Mouse (Mus musculus): ENCODE data around the gene Akt2.

Gene Akt2

DNA sequence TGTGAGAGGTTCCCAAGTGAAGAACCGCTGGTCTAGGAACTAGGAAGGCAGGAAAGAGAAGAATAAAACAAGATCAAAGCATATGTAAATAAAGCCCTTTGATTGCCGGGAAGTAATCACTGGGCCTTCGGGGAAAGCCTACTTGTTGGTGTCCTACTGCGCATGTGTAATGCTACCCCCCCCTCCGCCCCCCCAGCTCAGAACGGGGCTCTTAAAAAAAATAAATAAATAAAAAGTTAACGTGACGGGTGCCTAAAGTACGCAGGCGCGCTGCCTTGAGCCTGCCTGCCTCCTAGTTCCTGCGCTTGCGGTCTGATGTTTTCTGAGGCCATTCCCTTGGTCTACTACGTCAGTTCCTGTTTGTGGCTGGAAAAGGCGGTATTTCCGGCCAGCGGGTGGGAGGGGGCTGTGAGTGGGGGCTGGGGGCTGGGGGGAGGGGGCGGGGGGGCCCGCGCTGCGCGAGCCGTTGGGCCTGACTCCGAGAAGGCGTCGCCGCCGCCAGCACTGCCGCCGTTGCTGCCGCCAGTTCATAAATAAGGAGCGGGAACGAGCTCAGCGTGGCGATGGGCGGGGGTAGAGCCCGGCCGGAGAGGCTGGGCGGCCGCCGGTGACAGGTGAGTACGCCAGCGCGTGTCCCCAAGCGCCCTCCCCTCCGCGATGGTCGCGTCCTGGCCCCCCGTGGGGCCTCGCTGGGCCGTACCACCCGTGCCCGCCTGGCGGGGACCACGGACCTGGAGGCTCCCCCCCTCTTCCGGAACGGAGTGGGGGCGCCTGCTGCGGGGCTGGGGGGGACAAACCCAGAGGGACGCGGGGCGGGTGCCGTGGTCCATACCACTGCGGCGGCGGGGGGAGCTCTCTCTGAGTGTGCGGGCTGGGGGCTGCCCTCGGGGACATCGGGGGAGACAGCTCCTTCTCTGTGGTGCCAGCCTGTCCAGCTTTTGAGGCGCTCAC is at the start of gene Akt2:
Gene Akt2 (plus strand): TSS at position 287 of the 951 bp plus-strand sequence.
- DNase-seq = peak; percentile 99

DNA sequence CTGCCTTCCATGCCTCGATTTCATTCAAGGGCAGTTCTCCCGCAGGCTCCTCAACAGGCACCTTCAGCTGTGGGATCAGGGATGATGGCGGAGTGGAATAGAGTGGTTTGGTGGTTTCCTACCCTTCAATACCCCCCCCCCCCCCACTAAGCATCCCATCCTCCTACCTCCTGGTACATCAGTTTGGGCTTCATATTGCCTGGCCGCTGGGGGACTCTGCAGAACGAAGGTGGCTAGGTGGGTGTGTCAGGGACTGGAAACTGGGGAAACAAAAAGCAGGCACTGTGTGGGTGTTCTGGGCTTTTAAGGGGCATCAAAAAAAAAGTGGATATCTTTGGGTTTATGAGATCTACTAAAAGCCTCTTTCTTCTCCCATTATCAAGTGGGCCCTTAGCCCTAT is 49.4 kb upstream of the Akt2 start:
- no peak for DNase-seq

DNA sequence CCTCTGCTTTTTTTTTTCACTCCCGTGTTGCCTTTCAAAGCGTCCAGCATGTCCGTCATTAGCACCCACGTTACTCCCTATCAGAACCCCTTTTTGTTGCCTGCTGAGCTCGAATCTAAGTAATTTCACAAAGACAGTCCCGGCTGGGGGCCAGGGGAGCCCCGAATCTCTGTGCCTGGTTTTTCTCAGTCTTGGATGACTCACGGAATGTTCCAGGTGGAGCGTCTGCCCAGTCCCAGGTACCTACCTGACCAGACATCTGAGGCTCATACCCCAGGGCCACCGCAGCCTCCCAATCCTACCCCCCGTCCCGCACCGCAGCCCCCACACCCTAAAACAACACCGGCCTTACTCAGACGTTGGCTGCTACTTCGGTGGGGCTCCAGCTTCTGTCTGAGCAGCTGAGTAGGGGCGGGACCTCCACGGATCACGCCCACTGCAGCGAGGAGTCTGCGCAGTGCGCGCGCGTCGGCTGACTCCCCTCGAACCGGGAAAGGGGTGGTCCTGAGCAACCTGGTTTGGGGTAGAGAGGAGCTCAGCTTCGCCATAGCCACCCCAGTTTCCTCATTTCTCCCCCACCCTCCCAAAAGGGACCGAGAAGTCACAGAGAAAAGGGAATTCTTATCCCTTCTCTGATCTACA is 48.8 kb upstream of the Akt2 start:
- DNase-seq = peak; percentile 86

DNA sequence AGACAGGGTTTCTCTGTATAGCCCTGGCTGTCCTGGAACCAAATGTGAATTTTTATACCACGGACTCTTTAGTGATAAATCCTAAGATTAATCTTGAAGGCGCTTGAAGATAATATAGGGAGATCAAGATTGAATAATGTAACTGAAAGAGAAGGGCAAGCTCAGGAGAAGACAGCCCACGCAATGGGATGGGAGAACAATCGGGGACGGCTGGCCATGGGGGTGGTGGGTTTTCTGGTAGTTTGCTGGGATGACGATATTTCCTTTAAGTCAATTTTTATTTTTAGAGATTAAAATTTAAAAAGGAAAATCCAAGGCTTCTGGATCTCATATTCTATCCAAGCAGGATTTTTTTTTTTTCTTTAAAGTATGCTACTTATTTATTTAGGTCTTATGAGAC is 48.3 kb upstream of the Akt2 start:
- no peak for DNase-seq

DNA sequence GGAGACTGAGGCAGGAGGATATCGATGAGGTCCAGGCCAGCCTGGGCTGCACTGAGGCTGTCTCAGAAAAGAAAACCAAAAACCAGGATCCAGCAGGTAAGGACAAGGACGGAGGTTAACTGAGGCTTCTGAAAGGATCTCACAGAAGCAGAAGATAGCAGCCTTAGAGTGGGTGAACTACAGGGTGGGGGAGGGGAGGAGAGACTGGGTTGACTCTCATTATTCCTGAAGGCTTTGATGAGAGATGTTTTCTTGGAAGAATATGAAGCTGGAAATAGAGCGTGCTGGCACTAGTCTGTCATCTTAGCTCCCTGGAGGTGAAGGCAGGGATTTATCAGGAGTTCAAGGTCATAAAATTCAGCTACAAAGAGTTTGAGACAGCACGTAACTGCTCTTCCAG is 47.5 kb upstream of the Akt2 start:
- DNase-seq = no peak

DNA sequence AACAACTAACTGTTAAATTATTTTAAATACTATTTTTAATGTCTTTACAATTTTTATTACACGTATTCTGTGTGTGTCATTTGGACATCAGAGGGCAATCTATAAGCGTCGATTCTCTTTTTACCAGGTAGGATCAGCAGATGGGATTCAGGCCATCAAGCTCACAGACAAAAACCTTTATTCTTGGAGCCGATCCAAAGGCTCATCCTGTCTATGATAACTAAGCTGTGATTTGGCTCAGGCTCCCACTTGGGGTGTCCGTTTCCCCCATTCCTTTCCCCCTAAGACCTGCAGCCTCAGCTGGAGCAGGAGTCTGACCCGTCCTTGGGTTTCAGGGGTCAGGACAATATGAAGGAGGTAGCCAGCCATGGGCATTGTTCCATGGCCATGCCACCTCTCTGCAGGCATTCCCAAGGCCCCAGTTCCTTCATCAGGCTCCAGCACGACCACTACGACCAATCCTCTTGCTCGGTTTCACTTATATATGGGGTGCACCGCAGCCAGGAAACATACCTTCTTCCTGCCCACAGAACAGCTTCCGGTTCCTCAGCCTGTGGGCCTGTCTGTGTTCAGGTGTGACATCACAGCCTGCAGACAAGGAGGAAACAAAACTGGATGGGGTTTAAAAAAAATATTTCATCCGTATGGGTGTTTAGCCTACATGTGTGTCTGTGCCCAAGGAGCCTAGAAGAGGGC is 46.5 kb upstream of the Akt2 start:
- DNase-seq = no peak

DNA sequence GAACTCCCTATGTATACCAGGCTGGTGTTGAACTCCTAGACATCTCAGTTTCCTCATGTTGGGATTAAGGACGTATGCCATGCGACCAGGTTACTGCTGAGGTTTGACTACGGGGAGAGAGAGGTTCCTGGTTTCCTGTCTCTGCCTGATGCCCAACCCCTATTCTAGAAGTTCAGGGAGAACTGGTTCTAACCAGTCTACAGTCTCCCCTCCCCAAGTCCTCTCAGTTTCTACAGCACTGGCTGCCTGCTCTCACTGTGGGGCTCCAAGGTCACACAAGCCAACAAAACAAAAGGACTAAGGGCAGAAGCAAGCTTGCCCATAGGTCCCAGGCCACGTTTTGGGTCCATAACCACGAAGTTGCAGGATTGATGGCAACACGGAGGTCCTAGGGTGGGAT is 41.8 kb upstream of the Akt2 start:
- DNase-seq = no peak

DNA sequence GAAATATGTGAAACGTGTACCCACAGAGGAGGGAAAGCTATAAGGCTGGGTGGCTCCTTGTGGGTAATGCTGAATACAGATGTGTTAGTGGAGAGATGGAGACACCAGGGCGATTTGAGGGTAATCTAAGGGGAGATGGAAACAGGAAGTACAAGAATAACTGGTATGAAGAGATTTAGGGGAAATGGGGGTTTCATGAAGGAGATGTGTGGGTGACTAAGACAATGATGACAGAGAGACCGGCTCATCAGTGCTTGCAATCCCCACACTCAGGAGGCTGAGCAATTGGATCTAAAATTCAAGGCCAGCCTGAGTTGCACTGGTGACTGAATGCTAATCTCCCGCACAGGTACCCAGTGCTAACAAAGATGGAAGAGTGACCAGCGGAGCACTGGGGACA is 39.3 kb upstream of the Akt2 start:
- DNase-seq = no peak

DNA sequence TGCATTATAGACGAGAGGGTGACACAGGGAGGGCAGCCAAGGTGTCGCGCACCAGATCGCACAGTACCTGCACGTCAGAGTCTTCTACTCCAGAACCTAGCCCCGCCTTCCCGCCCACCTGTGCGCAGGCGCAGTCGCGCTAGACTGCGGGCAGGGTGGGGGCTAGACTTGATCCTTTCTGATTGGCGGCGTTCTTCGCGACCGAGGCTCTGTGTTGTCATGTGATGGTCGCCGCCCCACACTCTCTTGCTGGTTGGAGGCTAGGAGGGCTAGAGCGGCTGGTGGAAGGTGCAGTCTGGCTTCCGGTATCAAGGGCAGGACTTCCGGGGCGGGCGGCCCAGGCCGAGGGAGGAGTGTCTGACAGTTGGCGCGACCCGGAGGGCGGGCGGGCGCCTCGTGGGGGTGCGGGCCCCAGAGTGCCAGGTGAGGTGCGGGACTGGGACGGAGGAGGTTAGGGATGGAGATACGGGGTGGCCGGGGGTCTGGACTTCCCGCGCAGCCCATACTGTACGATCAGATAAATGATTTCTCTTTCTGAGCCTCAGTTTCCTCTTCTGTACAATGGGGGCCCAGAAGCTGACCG is 38.3 kb upstream of the Akt2 start, which contains the start of the genes Pld3 and 2310022A10Rik:
Gene Pld3 (minus strand): TSS at position 288 of the 583 bp plus-strand sequence.
Gene 2310022A10Rik (plus strand): TSS at position 303 of the 583 bp plus-strand sequence.
- peak; percentile 98 for DNase-seq

DNA sequence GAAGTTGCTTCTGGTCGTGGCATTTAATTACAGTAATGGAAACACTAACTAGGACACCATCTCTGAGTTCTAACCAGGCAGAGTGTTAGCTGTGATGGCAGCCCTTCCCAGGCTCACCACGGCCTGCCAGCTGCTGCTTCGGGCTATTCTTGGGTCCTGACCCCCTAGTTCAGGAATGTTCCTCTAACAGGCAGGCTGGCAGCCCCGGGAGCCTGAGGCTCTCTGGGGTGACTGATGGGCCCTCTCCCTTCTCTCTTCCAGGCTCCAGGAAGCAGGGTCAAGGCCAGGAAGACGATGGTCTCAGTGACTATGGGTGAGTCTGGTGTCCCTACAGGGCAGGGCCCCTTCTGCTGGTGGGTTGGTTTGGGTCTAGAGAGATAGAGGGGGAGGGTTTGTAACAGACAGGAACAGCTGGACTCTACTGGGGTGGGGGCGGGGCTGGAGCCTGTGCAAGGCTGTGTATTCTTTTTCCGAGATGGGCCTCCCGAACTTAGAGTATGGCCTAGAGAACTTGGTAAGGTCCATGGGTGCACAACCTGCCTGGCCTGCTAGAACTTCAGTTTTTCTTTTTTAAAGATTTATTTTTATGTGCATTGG is 31.0 kb upstream of the Akt2 start:
- DNase-seq = no peak

DNA sequence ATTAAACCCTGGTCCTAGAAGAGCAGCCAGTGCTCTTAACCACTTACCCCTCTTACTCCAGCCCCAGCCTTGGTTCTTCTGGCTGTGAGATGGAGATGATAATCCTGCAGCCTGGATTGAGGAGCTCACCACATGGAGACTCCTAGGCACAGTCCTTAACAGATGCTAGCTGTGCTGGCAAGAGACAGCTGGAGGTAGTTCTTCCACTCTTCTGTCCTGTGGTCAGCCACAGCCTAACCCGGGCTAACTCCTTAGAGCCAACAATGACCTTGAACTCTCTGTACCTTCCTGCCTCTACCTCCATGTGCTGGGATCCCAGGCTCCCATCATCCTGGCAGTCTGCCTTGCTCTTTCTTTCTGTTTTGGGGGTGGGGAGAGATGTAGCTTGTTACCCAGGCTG is 30.4 kb upstream of the Akt2 start:
- DNase-seq = no peak

DNA sequence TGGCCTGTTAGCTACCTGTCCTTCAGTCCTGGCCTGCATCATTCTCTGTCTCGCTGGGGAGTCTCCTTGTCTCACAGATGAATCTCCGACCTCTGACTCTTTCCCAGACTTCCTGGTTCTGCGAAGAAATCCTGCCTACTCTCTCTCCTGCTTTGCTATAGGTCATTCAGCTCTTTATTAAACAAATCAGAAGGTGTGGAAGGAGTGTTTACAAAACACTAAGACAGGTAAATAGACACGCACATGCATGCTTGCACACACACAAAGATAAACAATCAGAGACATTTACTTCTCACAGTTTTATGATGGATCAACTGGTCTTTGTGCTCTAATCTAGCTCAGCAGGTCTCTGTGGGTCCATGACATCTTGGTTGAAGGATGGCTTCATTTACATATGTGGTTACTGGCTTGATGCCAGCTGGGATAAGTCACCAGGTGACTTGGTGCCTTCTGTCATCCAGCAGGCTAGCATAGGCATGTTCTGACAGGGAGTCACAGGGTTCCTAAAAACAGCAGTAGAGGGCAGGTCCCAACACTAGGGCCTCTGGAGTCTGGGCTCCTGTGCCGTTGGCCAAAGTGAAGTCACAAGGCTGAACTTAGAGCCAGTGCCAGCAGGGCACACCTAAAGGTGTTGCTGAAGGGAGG is 21.6 kb upstream of the Akt2 start:
- no peak for DNase-seq

DNA sequence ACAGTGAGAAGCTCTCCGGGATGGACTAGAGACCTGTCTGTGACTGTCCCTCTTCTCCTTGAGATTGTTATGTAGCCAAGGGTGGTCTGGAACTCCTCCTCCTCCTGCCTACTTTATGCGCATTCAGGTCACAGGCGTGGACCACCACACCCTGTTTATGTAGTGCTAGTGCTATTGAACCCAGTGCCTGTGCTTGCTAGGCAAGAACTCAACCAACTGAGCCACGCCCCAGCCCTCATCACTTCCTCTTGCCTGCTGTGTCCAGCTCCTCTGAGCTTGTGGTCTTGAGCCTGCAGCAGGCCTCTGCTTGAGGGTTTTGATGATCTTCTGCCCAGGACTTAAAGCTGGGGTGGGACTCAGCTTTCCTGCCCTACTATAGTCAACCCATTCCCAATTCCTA is 19.2 kb upstream of the Akt2 start:
- DNase-seq = no peak

DNA sequence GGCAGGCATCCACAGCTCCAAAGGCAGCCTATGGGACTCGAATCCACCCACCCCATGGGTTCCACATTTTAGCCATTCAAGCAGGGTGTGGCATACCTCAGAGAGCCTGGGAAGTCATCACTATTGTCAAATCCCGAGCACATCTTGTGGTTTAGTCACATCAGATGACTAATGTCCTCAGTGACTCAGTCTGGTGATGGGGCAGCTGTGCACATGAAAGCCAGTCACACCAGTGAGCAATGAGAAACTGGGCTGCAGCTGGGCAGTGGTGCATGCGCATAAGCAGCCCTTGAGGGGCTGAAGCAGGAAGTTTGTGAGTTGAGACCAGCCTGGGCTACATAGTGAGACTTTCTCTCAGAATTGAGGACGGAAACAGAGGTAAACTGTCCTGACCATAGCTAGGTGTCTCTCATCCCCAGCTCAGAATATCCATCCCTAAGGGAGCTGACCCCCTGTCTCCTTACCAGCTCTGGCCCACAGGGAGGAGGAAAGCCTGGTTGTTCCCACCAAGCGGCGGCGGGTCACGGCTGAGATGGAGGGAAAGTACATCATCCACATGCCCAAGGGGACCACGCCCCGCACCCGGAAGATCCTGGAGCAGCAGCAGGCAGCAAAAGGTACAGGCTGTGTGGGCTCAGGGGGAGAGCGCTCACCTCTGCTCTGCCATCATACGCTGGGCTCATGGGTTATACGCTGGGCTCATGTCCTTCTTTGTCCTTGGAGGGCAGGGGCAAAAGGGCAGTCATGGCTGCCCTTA is 17.1 kb upstream of the Akt2 start:
- DNase-seq = no peak

DNA sequence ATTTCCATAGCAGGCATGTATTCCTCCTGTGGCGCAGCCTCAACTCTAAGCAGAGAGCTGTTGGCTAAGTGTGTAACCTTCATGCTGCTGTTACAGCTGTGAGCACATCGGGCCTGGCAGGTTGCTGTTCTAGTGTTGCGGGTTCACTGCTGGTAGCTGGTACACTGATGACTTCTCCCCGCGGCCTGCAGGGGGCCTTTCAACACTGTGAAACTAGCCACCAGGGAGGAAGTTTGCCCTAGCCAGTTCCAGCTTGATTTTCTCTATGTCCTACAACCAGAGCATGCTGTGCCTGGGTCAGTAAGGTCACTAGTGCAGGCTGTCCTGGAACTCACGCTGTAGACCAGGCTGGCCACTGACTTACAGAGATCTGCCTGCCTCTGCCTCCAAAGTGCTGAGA is 14.4 kb upstream of the Akt2 start:
- peak; percentile 50 for DNase-seq

DNA sequence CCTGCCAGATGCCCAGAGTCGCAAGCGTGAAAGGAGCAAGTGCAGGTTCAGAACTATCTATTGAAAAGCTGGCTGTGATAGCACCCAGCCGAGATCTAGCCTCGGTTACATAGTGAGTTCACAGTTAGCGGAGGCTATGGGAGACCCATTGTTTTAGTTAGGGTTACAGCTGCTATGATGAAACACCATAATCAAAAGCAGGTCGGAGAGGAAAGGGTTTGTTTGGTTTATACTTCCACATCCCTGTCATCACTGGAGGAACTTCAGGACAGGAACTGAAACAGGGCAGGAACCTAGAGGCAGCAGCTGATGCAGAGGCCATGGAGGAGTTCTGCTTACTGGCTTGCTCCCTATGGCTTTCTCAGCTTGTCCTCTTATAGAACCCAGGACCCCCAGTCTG is 13.8 kb upstream of the Akt2 start:
- DNase-seq = no peak

DNA sequence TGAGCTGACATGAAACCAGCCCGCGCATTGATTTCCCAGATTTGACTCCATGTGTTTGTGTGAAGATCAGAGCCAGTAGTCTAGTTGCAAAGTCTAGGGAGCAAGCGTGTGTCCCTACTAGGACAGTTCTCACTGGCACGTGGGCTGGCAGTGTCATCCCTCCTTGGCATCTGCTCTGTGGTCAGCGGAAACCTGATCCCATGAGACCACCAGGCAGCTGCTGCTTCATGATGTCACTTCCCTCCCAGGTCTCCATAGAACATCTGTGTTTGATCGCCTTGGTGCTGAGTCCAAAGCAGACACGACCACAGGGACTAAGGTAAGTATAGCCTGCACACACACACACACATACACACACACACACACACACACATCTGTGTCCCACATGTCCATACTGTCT is 12.9 kb upstream of the Akt2 start:
- no peak for DNase-seq

DNA sequence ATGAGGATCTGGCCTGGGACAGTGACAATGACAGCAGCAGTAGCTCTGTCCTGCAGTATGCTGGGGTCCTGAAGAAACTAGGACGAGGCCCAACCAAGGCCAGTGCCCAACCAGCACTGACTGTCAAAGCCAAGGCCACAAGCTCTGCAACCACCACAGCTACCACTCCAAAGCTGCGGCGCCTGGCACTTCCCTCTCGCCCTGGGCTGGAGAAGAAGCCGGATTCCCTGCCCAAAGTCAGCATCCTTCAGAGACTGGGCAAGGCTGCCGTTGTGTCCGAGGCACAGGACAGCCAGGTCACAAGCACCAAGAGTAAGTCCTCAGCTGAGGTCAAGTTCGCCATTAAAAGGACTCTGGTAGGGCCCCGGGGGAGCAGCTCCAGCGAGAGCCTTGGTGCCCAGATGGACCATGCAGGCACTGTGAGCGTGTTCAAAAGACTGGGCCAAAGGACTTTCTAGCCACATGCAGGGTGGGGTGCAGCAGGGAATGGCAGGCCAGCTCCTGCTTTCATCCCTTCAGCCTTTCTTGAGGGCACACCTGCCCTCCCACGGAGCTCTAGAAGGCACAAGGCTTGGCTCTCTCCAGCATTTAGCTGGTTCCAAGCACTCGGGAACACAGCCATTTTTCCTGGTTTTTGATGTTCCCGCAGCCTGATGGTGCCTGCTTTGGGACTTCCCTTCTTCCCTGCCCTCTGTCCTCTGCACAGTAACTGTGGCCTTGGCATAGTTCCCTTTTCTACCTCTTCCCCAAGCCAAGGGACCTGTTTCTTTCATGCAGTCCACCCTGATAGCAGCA is 10.8 kb upstream of the Akt2 start:
- no peak for DNase-seq

DNA sequence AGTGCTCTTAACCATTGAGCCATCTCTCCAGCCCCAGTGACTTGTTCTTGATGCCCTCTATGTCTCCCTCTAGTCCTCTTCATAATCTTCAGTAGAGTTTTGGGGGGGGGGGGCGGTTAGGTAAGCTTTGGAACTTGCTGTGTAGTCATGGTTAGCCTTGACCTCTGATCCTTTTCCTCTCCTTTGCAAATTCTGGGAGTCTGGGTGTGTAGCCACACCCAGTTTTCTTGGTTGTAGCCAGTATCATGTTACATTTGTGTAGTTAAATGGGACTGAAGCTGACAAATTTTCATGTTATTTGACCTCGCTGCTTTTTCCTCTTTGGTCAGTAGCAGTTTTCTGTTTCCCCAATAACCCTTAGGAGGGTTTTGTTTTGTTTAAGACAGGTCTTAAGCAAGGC is 4.5 kb upstream of the Akt2 start:
- DNase-seq = no peak

DNA sequence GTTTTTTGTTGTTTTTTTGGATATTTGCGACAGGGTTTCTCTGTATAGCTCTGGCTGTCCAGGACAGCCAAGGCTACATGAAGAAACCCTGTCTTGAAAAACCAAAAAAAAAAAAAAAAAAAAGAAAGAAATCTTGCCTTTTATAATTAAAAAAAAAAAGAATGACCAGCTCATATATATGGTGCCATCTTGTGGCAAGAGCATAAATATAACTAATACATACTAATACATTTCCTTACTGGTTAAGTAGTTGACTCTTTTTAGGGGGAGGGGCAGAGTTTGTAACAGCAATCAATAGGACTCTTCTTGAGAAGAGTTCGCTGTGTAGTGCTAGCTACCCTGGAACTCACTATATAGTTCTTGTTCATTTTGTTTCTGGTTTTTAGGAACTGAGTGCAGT is 3.6 kb upstream of the Akt2 start:
- DNase-seq = no peak

DNA sequence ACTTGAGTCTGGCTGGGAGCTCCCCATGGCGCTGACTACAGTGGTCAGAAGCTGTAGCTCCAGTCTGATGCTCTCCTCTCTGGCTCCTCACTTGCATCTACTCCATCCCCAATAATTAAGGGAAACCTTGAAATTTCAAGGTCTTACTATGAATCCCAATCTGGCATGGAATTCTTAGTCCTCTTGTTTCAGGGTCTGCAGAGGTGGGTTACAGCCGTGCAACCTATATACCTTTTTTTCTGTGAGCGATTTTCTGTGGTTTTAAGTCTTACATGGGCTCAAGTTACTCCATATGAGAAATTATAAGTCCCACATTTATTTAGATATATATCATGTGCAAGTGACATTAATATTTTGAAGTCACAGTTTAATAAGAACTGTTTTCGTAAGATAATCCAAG is 1.3 kb upstream of the Akt2 start:
- DNase-seq = no peak

Measured in retina, postnatal 1 day (tissue).